Mouse (Mus musculus): ENCODE data around the gene Ier5. TPM values are rescaled to one million over a fixed set of nuclear protein-coding genes. Genes with fewer than 3 reads are reported as not detected.

Ier5 gene
- total RNA-seq, 1 experiment: 11.7 TPM

DNA sequence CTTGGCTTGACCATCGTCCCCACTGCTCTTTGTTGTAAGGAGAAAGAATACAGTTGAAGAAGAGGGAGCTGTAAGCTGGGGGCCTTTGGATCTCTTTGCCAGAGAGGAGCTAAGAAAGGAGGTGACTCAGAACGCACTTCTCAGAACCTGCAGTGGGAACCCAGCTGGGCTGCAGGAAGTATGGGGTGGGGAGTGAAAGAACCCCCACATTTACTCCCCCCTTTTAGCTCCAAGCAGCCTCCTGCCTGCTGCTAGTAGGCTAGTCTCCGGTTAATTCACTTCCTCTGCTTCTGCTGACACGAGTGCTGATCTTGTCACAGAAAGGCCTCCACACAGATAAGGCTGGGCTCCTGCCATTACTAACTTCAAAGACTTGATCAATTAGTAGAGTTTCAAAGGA is 12.5 kb downstream of the Ier5 start:
- H3K27ac ChIP-seq (ENCODE audit: insufficient read depth, low read depth, low read length, poor library complexity, severe bottlenecking): no peak overlapping the region
- no peaks in the 10 kb centered on the region for H3K36me3 ChIP-seq (ENCODE audit: control insufficient read depth, insufficient read depth, low read length, poor library complexity, severe bottlenecking)
- peaks cover 9 to 18% of the 10 kb centered on the region in 2 experiments; a peak in 3 of 4 replicates for H3K4me1 ChIP-seq (ENCODE audit: control insufficient read depth in 2 of 2, insufficient read depth in 2 of 2, low read length in 2 of 2, poor library complexity in 1 of 2)
- in situ Hi-C loops (cut with MboI; ENCODE audit: low sequenced_read_pairs in 2 of 2, unreplicated experiment in 2 of 2): loop anchor here (25.0 kb wide), 1 partner anchor 650 kb away; no protein-coding TSS in a partner anchor
- no peak for DNase-seq (ENCODE audit: low read depth, low spot score)
- H3K4me3 ChIP-seq (ENCODE audit: insufficient read depth in 1 of 2, low read depth in 1 of 2, low read length in 2 of 2, poor library complexity in 1 of 2, severe bottlenecking in 1 of 2): no peak overlapping the region
- no peak overlapping the region for H3K9ac ChIP-seq (ENCODE audit: insufficient read depth, low read depth, low read length, poor library complexity, severe bottlenecking)
- H3K9me3 ChIP-seq (ENCODE audit: control insufficient read depth, insufficient read depth, low read depth, low read length): no peaks in the 10 kb centered on the region
- no peak for TF ChIP-seq ZC3H11A (IDR thresholded peaks at IDR 0.05; ENCODE audit: borderline replicate concordance, low read depth, low read length)
- TF ChIP-seq HCFC1 (IDR thresholded peaks at IDR 0.05; ENCODE audit: borderline replicate concordance, insufficient read depth, low read length): no peak
- TF ChIP-seq MAFK (IDR thresholded peaks at IDR 0.05; ENCODE audit: insufficient read depth, low read depth, low read length): no peak
- TF ChIP-seq CHD2 (IDR thresholded peaks at IDR 0.05; ENCODE audit: low read depth, low read length): no peak
- TF ChIP-seq ZNF384 (IDR thresholded peaks at IDR 0.05; ENCODE audit: low read depth, low read length): no peak

- Histone ChIP-seq H3K9me3 (ENCODE audit: control insufficient read depth, insufficient read depth, low read depth, low read length) (no peaks in the 10 kb centered on the region), H3K36me3 (ENCODE audit: control insufficient read depth, insufficient read depth, low read length, poor library complexity, severe bottlenecking) (no peaks in the 10 kb centered on the region), H3K9ac (ENCODE audit: insufficient read depth, low read depth, low read length, poor library complexity, severe bottlenecking) (no peak overlapping the region), H3K4me1 (ENCODE audit: control insufficient read depth in 2 of 2, insufficient read depth in 2 of 2, low read length in 2 of 2, poor library complexity in 1 of 2) (peaks cover 9 to 16% of the 10 kb centered on the region in 2 experiments; a peak in 3 of 4 replicates), H3K4me3 (ENCODE audit: insufficient read depth in 1 of 2, low read depth in 1 of 2, low read length in 2 of 2, poor library complexity in 1 of 2, severe bottlenecking in 1 of 2) (no peak overlapping the region), H3K27ac (ENCODE audit: insufficient read depth, low read depth, low read length, poor library complexity, severe bottlenecking) (no peak overlapping the region)
- no peak for DNase-seq (ENCODE audit: low read depth, low spot score)
- in situ Hi-C loops (cut with MboI; ENCODE audit: low sequenced_read_pairs in 2 of 2, unreplicated experiment in 2 of 2): loop anchor here (25.0 kb wide), 1 partner anchor 651 kb away; no protein-coding TSS in a partner anchor
- no peak for TF ChIP-seq ZC3H11A (IDR thresholded peaks at IDR 0.05; ENCODE audit: borderline replicate concordance, low read depth, low read length)
- TF ChIP-seq MAFK (IDR thresholded peaks at IDR 0.05; ENCODE audit: insufficient read depth, low read depth, low read length): no peak
- TF ChIP-seq HCFC1 (IDR thresholded peaks at IDR 0.05; ENCODE audit: borderline replicate concordance, insufficient read depth, low read length): no peak
- no peak for TF ChIP-seq ZNF384 (IDR thresholded peaks at IDR 0.05; ENCODE audit: low read depth, low read length)
- no peak for TF ChIP-seq CHD2 (IDR thresholded peaks at IDR 0.05; ENCODE audit: low read depth, low read length)
Measured at GRCm38 (mm10) chr1:155086416-155086815, 13.0 kb downstream of the Ier5 start.

DNA sequence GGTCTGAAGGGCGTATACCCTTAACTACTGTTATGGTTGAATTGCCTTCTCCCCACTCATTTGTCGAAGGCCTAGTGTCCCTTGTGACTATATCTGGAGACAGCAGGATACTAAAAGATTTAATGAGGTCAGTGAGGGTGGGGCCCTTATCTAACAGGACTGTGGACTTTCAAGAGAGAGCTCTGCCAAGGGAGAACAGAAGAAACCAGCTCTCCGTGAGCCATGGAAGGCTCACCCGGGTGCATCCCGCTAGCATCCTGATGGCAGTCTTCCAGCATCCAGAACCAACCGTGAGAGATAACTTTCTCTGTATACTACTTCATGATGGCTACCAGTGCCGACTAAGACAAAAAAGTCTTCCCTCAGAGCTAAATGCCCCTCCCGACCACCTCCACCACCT is 14.6 kb downstream of the Ier5 start:
- H3K4me3 ChIP-seq (ENCODE audit: insufficient read depth in 1 of 2, low read depth in 1 of 2, low read length in 2 of 2, poor library complexity in 1 of 2, severe bottlenecking in 1 of 2): no peak overlapping the region
- H3K27ac ChIP-seq (ENCODE audit: insufficient read depth, low read depth, low read length, poor library complexity, severe bottlenecking): no peak overlapping the region
- DNase-seq (ENCODE audit: low read depth, low spot score): no peak
- no peaks in the 10 kb centered on the region for H3K36me3 ChIP-seq (ENCODE audit: control insufficient read depth, insufficient read depth, low read length, poor library complexity, severe bottlenecking)
- in situ Hi-C loops (cut with MboI; ENCODE audit: low sequenced_read_pairs in 2 of 2, unreplicated experiment in 2 of 2): loop anchor here (25.0 kb wide), 1 partner anchor 652 kb away; no protein-coding TSS in a partner anchor
- no peaks in the 10 kb centered on the region for H3K9me3 ChIP-seq (ENCODE audit: control insufficient read depth, insufficient read depth, low read depth, low read length)
- H3K9ac ChIP-seq (ENCODE audit: insufficient read depth, low read depth, low read length, poor library complexity, severe bottlenecking): no peak overlapping the region
- H3K4me1 ChIP-seq (ENCODE audit: control insufficient read depth in 2 of 2, insufficient read depth in 2 of 2, low read length in 2 of 2, poor library complexity in 1 of 2): peaks cover 9 to 18% of the 10 kb centered on the region in 2 experiments; a peak in 3 of 4 replicates
- TF ChIP-seq CHD2 (IDR thresholded peaks at IDR 0.05; ENCODE audit: low read depth, low read length) (no peak), HCFC1 (IDR thresholded peaks at IDR 0.05; ENCODE audit: borderline replicate concordance, insufficient read depth, low read length) (no peak), MAFK (IDR thresholded peaks at IDR 0.05; ENCODE audit: insufficient read depth, low read depth, low read length) (no peak), ZC3H11A (IDR thresholded peaks at IDR 0.05; ENCODE audit: borderline replicate concordance, low read depth, low read length) (no peak), ZNF384 (IDR thresholded peaks at IDR 0.05; ENCODE audit: low read depth, low read length) (no peak)

GRCm38 (mm10) chr1:155083271-155084265 is 15.9 kb downstream of the Ier5 start:
- H3K4me3 ChIP-seq (ENCODE audit: insufficient read depth in 1 of 2, low read depth in 1 of 2, low read length in 2 of 2, poor library complexity in 1 of 2, severe bottlenecking in 1 of 2): peak overlapping the region; percentile 60 to 81
- H3K27ac ChIP-seq (ENCODE audit: insufficient read depth, low read depth, low read length, poor library complexity, severe bottlenecking): peak overlapping the region; percentile 13; the same call in 1 of the 2 replicates
- in situ Hi-C loops (cut with MboI; ENCODE audit: low sequenced_read_pairs in 2 of 2, unreplicated experiment in 2 of 2): loop anchor here (25.0 kb wide), 1 partner anchor 654 kb away; no protein-coding TSS in a partner anchor
- H3K9me3 ChIP-seq (ENCODE audit: control insufficient read depth, insufficient read depth, low read depth, low read length): no peaks in the 10 kb centered on the region
- H3K36me3 ChIP-seq (ENCODE audit: control insufficient read depth, insufficient read depth, low read length, poor library complexity, severe bottlenecking): no peaks in the 10 kb centered on the region
- peaks cover 9 to 18% of the 10 kb centered on the region in 2 experiments; a peak in 3 of 4 replicates for H3K4me1 ChIP-seq (ENCODE audit: control insufficient read depth in 2 of 2, insufficient read depth in 2 of 2, low read length in 2 of 2, poor library complexity in 1 of 2)
- H3K9ac ChIP-seq (ENCODE audit: insufficient read depth, low read depth, low read length, poor library complexity, severe bottlenecking): peak overlapping the region; percentile 74
- no peak for DNase-seq (ENCODE audit: low read depth, low spot score)
- TF ChIP-seq HCFC1 (IDR thresholded peaks at IDR 0.05; ENCODE audit: borderline replicate concordance, insufficient read depth, low read length): no peak
- no peak for TF ChIP-seq CHD2 (IDR thresholded peaks at IDR 0.05; ENCODE audit: low read depth, low read length)
- TF ChIP-seq MAFK (IDR thresholded peaks at IDR 0.05; ENCODE audit: insufficient read depth, low read depth, low read length): no peak
- TF ChIP-seq ZNF384 (IDR thresholded peaks at IDR 0.05; ENCODE audit: low read depth, low read length): no peak
- TF ChIP-seq ZC3H11A (IDR thresholded peaks at IDR 0.05; ENCODE audit: borderline replicate concordance, low read depth, low read length): no peak
